Mouse (Mus musculus) ovary, adult 18-20 months (tissue): ENCODE measurements around the gene Kif13a.

Experiments used
- DNase-seq: peaks from one replicate; pipeline ENCODE4 v3.0.0; 2022; ENCODE audit warnings: low spot score, mixed read lengths

Kif13a gene

GRCm38 (mm10) chr13:46776636-46777305 lies 152.9 kb downstream of the Kif13a start:
- DNase-seq: no peak

DNA sequence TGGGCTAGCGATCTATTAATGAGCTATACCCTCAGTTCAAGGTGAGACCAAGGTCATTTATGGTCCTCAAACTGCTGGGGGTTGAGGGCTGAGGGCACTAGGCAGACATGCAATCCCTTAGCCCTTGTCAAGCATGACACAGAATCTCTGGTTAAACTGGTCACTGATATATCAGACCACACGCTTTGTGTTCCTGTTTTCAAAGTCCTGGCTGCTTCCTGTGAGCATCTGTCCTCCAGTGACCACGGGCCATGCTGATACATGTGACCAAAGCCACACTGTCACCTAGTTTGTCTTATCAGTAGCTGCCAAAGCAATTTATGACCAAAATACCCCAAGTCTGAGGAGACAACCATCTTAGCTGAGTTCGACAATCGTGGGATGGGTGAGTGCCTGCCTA lies 154.7 kb downstream of the Kif13a start:
- DNase-seq: no peak

GRCm38 (mm10) chr13:46772581-46772980 lies 157.1 kb downstream of the Kif13a start:
- DNase-seq: no peak

- DNase-seq: no peak
Observed at GRCm38 (mm10) chr13:46765361-46765760, 164.3 kb downstream of the Kif13a start.

- no peak for DNase-seq
Observed at GRCm38 (mm10) chr13:46763210-46763609, 166.5 kb downstream of the Kif13a start.

GRCm38 (mm10) chr13:46760921-46761320 lies 168.7 kb downstream of the Kif13a start:
- no peak for DNase-seq

DNA sequence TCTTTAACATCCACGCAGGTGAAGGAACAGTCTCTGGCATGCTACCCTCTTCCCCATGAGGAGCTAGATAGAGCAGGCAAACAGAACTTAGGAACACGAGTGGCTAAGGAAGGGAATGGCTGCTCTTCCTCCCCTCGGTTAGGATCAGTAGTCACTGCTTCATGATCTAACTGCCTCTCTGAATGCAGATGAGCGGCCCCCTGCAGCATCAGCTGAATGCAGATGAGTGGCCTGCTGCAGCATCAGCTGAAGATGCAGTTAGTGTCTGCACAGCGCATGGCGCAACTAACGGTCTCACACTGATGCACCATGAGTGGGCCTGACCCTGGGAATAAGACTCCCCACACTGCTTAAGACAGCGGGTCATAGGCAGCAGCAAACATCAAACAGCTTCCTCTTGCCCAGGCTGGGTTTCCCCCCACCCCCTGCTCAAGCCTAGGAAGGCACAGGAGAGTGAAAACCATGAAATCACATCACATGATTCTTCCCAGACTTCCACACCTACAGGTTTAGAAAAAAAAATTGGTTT lies 170.3 kb downstream of the Kif13a start:
- DNase-seq: no peak

GRCm38 (mm10) chr13:46758627-46759026 lies 171.0 kb downstream of the Kif13a start:
- no peak for DNase-seq

DNA sequence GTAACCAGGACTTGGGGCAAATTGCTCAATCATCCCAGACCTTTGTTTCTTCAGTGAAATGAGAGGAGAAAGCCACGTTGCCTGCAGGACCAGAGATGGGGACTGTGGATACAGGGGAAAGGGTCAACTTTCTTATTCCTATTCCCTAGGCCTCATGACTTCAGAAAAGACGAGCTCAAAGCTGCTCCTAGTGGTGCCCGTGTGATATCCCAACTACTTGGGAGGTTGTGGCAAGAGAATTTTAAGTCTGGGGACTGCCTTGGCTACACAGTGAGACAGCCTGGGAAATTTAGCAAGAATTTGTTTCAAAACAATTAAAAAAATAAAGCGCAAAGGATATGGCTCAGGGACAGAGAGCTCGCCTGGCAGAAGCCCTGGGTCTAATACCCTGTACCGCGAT lies 171.7 kb downstream of the Kif13a start:
- DNase-seq: no peak

DNA sequence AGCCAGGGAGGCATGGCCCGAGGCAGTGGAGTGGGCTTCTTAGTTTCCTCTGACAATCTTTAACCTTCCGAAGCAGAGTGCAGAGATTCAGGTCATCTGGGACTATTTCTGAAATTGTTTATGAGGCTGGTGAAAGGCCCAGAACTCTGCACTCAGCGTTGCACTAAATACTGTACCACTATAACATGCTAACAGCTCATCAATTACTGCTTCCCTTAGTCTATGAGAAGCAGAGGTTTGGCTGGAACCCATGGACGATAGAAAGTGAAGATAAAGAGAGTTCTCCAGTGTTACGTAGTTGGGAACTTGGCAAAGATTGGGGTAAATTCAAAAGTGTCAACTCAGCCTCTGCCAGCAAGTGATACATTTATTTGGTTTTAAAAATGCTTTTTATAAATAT lies 176.4 kb downstream of the Kif13a start:
- no peak for DNase-seq

GRCm38 (mm10) chr13:46752566-46753229 lies 177.0 kb downstream of the Kif13a start:
- DNase-seq: no peak

DNA sequence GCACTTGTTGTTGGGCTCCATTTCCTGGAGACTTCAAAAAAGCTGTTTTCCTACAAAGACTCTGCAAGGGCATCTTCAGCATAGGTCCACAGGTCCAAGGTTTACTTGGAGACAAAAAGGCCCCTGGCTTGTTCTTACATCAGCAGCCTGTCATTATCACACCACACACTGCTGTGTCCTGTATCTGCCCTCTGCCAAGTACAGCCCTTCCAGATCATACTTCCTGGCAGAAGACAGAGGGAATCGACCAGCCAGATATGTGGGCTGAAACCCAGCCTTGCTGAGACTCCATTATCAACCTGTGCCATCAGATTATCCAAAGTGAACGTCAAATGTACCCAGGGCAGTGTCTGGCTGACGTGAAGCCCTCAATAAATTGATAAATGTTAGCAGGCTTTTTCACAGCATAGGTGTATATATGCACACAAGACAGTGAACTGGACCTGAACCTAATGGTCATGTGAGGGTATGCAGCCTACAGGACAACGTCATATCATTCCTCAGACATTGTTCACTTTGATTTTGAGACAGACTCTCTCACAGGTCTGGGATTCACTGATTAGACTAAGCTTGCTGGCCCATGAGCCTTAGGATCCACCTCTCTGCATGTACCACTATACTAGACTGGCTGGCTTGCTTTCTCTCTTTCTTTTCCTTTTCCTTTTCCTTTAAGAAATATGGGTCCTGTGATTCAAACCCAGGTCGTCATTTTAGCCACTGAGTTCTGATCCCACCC lies 181.4 kb downstream of the Kif13a start:
- no peak for DNase-seq

- no peak for DNase-seq
Observed at GRCm38 (mm10) chr13:46743821-46744220, 185.8 kb downstream of the Kif13a start.

- DNase-seq: no peak
Observed at GRCm38 (mm10) chr13:46742367-46742766, 187.3 kb downstream of the Kif13a start.

DNA sequence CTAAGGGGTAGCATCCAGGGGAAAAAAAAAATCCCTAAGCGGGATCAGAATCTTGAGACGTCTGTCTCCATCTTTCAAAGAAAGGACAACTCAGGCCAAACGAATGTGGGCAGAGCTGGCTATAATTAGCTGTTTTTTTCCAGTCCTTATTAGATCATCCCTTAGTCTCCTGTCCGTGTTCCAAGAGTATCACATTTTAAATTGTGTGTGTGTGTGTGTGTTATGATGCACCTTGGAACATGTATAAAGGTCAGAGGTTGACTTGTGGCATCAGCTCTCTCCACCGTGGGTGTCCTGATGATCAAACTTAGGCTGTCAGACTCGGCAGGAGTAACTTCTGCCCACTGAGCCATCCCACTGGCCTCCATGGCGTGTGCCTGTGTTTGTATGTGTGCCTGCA lies 190.2 kb downstream of the Kif13a start:
- DNase-seq: no peak

- no peak for DNase-seq
Observed at GRCm38 (mm10) chr13:46737482-46737881, 192.2 kb downstream of the Kif13a start.

DNA sequence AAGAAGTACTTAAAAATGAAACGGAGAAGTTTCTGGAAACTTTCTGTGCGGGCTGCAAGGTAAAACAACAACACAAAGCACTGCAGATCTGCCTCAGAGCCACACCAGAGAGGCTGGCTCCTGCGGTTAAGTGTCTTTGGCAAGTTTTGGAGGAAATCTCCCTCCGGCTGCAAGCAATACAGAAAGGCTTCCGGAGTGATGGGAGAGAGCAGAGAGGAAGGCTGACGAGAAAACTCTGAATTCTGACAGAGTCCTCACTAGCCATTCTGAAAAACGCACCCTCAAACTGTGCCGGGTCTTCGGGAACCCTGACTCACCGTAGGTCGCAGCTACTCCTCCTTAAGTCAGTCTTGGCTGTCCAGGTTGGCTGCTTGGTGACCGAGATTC lies 193.2 kb downstream of the Kif13a start:
- DNase-seq: no peak

- DNase-seq: peak; percentile 52
Observed at GRCm38 (mm10) chr13:46735808-46736478, 193.7 kb downstream of the Kif13a start.

DNA sequence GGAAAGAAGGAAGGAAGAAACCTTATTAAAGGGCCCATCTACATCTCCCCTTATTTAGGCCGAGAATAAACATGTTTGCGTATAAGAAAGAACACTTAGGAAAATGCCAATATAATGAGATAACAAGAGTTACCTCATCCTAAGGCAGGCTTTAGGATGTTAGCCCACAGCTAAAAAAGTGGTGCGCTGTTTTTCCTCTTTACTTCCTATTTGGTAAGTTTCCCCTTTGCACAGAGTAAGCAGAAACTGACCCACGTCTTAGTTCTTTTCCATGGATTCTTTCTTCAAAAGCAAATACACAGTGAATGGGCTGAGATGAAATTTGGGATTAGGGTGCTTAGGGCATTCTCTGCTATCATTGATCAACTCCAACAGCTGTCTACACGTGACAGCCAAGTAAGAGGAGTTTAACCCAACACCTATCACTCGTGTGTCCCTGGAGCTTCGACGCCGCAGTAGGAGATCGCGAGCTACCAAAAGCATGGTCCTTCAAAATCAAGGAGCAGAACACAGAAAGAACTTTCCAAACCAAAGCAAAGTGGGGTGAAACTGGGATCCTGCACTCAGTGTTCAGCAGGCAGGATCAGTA lies 194.4 kb downstream of the Kif13a start:
- no peak for DNase-seq

GRCm38 (mm10) chr13:46729998-46730397 lies 199.7 kb downstream of the Kif13a start:
- no peak for DNase-seq

DNA sequence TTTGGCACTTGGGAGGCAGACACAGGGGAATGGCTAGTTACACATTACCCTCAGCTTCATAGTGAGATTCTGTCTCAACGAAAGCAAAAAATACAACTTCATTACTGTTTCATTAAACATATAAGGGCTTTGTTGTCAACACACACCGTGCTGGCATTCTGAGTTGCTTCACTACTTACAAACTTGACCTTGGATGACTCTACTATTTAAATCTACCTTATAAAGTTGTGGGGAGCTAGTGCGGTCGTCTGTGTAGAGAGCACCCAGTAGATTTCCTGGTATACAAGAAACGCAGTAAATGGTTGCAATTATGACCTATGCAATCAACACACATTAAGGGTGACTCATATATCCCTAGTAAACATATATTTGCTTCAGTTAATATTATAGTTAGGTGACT lies 201.3 kb downstream of the Kif13a start:
- DNase-seq: no peak

- DNase-seq: peak; percentile 97
Observed at GRCm38 (mm10) chr13:46727837-46728268, 201.8 kb downstream of the Kif13a start, which contains the start of gene Nup153. Gene Nup153 (minus strand): TSS chr13:46727940.
